Mouse (Mus musculus) kidney, postnatal 4 days (tissue): ENCODE measurements at regions not wholly inside any gene's neighbourhood (a gene's known extent, or its start where the extent isn't known, plus 50 kb on each side); places are given as distances from the start of the nearest gene placed in this dataset.
"Not testable (repeated sequence)": the region's sequence is repeated elsewhere in the genome, so short reads cannot be mapped to it uniquely, and the experiment has no call there.

Experiments used
- DNase-seq, 2 experiments: peaks; one replicate each; pipeline ENCODE4 v3.0.0; 2021; ENCODE audit warnings: mixed read lengths in 2 of 2

GRCm38 (mm10) chr11:9932360-9933265, 740.9 kb downstream of the Abca13 start:
- no peak for DNase-seq

GRCm38 (mm10) chr11:9962696-9963202, 771.0 kb downstream of the Abca13 start:
- DNase-seq, result no peak

- DNase-seq, result no peak
These were observed 791.2 kb downstream of the Abca13 start for GRCm38 (mm10) chr11:9982974-9983373.

GRCm38 (mm10) chr11:9994601-9995166, 802.9 kb downstream of the Abca13 start:
- no peak for DNase-seq

- DNase-seq, result no peak
These were observed 803.6 kb downstream of the Abca13 start for GRCm38 (mm10) chr11:9995356-9995755.

- DNase-seq, result no peak
These were observed 805.9 kb downstream of the Abca13 start for GRCm38 (mm10) chr11:9997532-9998138.

GRCm38 (mm10) chr11:10002170-10002569, 810.4 kb downstream of the Abca13 start:
- DNase-seq, result no peak

- no peak for DNase-seq
These were observed 815.1 kb downstream of the Abca13 start for GRCm38 (mm10) chr11:10006881-10007280.

GRCm38 (mm10) chr11:10046593-10046992, 854.9 kb downstream of the Abca13 start:
- no peak for DNase-seq

- DNase-seq, result no peak
These were observed 860.0 kb downstream of the Abca13 start for GRCm38 (mm10) chr11:10051584-10052210.

GRCm38 (mm10) chr11:10071881-10072280, 880.1 kb downstream of the Abca13 start:
- no peak for DNase-seq

- no peak for DNase-seq
These were observed 896.2 kb downstream of the Abca13 start for GRCm38 (mm10) chr11:10087939-10088338.

- not testable (repeated sequence) for DNase-seq
These were observed 910.6 kb downstream of the Abca13 start for GRCm38 (mm10) chr11:10102314-10102713.

- no peak for DNase-seq
These were observed 913.3 kb downstream of the Abca13 start for GRCm38 (mm10) chr11:10105077-10105476.

GRCm38 (mm10) chr11:10142161-10142560, 950.4 kb downstream of the Abca13 start:
- DNase-seq, result no peak

GRCm38 (mm10) chr11:10149160-10149559, 957.4 kb downstream of the Abca13 start:
- no peak for DNase-seq

GRCm38 (mm10) chr11:10153836-10154235, 960.2 kb upstream of the Vwc2 start:
- no peak for DNase-seq

- DNase-seq, result no peak
These were observed 920.3 kb upstream of the Vwc2 start for GRCm38 (mm10) chr11:10193738-10194137.

- no peak for DNase-seq
These were observed 919.2 kb upstream of the Vwc2 start for GRCm38 (mm10) chr11:10194774-10195173.

- DNase-seq, result peak; percentile 44 to 48
These were observed 913.0 kb upstream of the Vwc2 start for GRCm38 (mm10) chr11:10201021-10201420.

GRCm38 (mm10) chr11:10205257-10205656, 908.8 kb upstream of the Vwc2 start:
- DNase-seq, result no peak
